Mouse (Mus musculus): ENCODE data around the gene Ppif.

GRCm38 (mm10) chr14:25694569-25694897 is 579 bp downstream of the Ppif start:
- TF ChIP-seq POLR2A (IDR thresholded peaks at IDR 0.05; ENCODE audit: insufficient read depth, low read depth, low read length) (no peak), CTCF (IDR thresholded peaks at IDR 0.05) (no peak), EP300 (IDR thresholded peaks at IDR 0.05; ENCODE audit: insufficient read depth, low read depth, low read length) (no peak)
